Mouse (Mus musculus) spleen, adult 2 months (tissue): ENCODE data around the gene Lax1.

Experiments used
- CTCF ChIP-seq: fragments of 200-500 bp; IDR thresholded peaks from 2 replicates; pipeline ENCODE4 v1.5.1; 2011; ENCODE audit warnings: mild to moderate bottlenecking, inconsistent platforms; ENCODE audit not compliant: insufficient read depth, insufficient read length, insufficient replicate concordance; ENCODE audit errors: extremely low read depth
- POLR2A ChIP-seq: fragments of 200-500 bp; IDR thresholded peaks from 2 replicates; pipeline ENCODE4 v1.6.1; 2011; ENCODE audit warnings: low read depth, low read length, inconsistent platforms

GRCm38 (mm10) chr1:133668618-133669017 lies 21.3 kb downstream of the Lax1 start:
- no peak for TF ChIP-seq CTCF
- no peak for TF ChIP-seq POLR2A
